Mouse (Mus musculus) kidney, adult 9 months (tissue): ENCODE measurements around the gene Pmpcb.
"Not testable (repeated sequence)": the region's sequence is repeated elsewhere in the genome, so short reads cannot be mapped to it uniquely, and the experiment has no call there.

Experiments used
- DNase-seq: peaks from one replicate; pipeline ENCODE4 v3.0.0; 2022

The Pmpcb gene

DNA sequence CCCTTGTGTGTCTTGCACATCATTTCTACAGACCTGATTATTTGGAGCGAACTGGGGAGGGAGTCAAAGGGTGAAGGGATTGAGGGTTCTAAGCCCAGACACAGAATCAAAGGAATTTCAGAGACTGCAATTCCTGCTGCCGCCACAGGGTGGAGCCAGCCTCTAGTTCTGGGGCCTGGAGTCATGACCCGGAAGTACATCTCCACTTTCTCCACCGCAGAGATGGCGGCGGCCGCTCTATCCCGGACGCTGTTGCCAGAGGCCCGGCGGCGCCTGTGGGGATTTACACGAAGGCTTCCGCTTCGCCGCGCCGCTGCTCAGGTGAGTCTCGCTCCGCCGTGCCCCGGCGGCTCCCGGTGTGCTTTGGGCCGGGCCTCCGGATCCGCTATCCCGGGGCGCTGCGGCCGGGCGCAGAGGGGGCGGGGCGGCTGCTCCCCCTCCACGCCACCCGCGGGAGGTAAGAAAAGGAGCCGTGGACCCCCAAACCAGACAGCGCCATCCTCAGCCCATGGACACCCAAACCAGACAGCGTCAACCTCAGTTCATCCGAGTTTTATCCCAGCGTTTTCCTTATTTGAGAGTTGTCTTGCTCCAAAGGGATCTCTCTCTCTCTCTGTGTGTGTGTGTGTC is at the start of gene Pmpcb:
Gene Pmpcb, plus strand, starts transcription at position 186 of the 630 bp plus-strand sequence.
- DNase-seq, result peak; percentile 93

DNA sequence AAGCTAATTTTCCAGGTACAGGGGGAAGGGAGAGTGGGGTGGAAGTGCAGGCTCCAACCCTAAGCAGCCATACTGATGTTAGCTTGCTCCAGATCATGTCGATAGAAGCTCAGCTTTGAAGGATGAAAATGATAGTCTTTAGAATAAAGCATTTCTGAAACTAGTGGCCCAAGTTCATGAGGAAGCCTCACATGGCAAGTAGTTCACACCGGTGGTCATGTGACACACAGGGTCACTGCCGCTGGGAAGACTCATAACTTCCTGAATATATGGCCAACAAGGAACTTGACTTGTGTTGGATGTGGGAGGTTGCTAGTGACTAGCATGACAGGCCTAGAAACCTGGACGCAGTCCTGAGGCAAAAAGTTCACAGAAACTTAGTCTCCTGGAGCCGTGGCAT is 44.7 kb upstream of the Pmpcb start:
- no peak for DNase-seq

DNA sequence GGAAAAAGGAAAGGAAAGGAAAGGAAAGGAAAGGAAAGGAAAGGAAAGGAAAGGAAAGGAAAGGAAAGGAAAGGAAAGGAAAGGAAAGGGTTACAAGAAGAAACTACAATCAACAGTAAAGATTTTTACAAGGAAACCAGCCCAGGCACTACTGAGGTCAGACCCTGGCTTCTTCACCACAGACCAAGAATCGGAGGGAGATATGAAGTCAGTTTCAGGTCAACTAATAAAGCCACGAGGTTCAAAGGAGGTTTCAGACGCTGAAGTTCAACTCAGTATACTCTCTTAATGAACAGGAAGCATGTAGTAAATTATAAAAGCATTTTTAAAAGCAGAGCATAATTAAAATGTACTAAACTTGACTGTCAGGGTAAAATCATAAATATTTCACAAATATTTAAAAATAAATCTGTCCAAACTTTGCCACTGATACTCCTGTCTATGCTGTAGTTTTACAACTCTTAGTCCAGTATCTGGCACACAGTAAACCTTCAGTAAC is 43.5 kb upstream of the Pmpcb start:
- no peak for DNase-seq

- no peak for DNase-seq
These were observed 42.0 kb upstream of the Pmpcb start for GRCm38 (mm10) chr5:21694854-21695490.

DNA sequence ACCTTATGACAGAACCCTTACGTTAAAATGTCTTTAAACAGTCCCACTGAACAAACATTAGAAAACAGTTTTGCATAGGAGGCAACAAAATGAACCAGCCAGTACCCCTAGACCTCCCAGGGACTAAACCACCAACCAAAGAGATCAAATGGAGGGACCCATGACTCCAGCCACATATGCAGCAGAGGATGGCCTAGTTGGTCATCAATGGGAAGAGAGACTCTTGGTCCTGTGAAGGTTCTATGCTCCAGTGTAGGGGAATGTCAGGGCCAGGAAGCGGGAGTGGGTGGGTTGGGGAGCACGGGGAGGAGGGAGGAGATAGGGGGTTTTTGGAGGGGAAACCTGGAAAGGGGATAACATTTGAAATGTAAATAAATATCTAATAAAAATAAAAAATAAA is 37.4 kb upstream of the Pmpcb start:
- not testable (repeated sequence) for DNase-seq

- DNase-seq, result no peak
These were observed 36.6 kb upstream of the Pmpcb start for GRCm38 (mm10) chr5:21700272-21700821.

- DNase-seq, result no peak
These were observed 36.0 kb upstream of the Pmpcb start for GRCm38 (mm10) chr5:21700934-21701333.

DNA sequence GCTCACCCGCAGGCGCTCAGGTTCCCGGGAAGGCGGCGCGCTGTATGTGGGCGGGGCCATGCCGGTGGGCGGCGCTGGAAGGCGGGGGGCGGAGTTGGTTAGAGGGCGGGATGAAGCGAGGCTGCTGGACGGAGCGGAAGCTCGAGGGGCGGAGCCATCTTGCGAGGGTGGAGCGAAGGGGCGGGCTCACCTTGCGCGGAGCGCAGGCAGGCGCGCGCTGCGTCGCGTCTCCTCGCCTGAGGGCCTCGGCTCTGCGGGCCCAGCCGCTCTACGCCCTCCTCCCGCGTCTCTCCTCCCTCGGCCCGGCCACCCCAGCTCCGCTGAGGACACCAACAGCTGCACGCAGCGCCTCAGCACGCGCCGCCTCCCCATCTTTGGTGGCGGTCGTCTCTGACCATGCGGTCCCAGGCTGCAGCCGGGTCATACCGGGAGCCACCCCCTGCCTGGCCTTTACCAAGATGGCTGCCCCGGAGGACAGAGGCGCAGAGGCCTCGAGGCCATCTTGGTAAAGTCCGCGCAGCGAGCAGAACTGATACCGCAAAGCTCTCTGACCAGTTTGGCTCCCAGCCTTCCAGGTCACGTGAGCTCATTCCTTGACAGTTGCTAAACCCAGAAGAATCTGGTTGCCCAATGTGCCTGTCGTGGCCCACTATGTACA is 35.5 kb upstream of the Pmpcb start, which contains the start of gene Napepld:
Gene Napepld, minus strand, starts transcription at position 46 of the 658 bp plus-strand sequence.
- peak; percentile 99 for DNase-seq

DNA sequence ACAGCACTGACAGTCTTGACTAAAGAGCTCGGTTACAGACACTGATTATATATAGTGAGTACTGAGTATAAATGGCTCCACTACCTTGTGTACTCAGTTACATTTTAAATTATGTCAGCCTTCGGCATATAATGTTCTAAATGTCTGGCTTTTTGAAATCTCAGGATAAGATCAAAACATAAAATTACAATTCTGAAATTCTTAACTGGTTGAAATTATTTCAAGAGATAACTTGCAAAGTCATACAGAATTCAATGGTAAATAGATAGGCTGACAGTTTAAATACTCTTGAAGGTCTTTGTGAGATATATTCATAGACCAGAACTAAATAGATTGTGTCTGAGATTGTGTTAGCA is 35.0 kb upstream of the Pmpcb start:
- no peak for DNase-seq

GRCm38 (mm10) chr5:21702873-21703475 is 34.0 kb upstream of the Pmpcb start:
- DNase-seq, result peak; percentile 73

DNA sequence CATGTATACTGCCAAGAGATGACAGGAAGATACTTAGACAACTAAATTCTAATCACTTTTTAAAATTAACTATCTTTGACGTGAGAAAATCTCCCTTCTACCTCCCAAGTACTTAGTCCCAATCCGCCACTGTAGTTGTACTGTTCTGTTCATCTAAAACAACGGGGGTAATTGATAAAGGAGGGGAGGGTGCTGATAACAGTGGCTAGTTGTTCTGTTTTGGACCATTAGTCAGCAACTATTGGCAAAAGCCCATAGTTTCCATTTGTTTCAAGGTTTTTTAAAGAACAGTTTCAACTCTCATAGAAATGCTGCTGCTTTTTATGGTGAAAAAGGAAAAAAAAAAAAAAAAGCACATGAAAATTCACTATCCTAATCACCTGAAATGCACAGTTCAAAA is 33.2 kb upstream of the Pmpcb start:
- DNase-seq, result no peak

DNA sequence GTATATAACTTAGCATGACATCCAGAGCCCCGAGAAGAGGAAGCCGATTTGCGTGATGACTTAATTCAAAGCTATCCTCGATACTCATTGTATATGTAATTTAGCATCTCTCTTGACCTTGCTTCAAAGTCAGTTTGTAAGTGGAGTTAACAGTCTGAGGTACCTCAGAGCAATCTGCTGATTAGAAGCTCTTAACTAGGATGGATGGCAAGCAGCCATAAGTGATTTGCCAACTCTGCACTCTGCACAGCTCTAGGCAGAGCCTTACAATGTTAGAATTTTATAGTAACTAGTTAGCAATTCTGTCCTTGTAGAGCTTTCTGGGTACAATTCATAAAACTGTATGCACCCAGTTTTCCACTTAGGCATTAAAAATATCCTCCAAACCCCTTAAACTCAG is 30.4 kb upstream of the Pmpcb start:
- no peak for DNase-seq

DNA sequence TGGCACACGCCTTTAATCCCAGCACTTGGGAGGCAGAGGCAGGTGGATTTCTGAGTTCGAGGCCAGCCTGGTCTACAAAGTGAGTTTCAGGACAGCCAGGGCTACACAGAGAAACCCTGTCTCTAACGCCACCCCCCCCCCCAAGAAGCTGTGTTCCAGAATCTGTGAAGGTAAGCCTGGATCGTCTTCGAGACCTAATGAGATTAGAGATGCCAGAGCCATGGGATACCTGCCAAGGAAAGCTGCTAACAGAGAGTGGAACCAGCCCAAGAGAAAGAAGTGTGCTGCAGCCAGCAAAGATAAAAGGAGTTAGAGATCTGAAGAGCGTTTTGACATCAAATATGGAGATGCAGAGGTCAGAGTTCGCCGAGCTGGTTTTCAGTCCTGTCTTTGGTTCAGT is 28.9 kb upstream of the Pmpcb start:
- DNase-seq, result not testable (repeated sequence)

- DNase-seq, result no peak
These were observed 24.7 kb upstream of the Pmpcb start for GRCm38 (mm10) chr5:21712127-21712715.

DNA sequence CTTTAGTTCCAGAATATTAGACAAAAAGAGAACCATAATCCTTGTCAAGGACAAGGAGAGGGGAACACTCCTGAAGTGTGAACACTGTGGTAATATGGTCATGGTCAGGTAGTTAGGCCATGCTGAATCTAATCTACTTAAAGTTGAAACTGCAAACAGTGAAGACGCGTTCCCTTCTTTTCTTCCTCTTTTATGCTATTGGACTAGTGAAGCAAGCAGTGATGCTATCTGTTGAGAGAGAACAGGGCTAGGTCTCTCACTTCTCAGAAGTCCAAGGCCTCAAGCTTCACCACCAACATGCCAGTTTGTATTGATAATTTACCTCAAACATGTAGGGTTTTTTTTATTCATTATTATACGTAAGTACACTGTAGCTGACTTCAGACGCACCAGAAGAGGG is 22.5 kb upstream of the Pmpcb start:
- DNase-seq, result no peak

- no peak for DNase-seq
These were observed 19.7 kb upstream of the Pmpcb start for GRCm38 (mm10) chr5:21717165-21717715.

GRCm38 (mm10) chr5:21718546-21718945 is 18.4 kb upstream of the Pmpcb start:
- no peak for DNase-seq

GRCm38 (mm10) chr5:21719209-21719608 is 17.7 kb upstream of the Pmpcb start:
- no peak for DNase-seq

GRCm38 (mm10) chr5:21724427-21724826 is 12.5 kb upstream of the Pmpcb start:
- no peak for DNase-seq

GRCm38 (mm10) chr5:21724872-21725271 is 12.1 kb upstream of the Pmpcb start:
- DNase-seq, result no peak

DNA sequence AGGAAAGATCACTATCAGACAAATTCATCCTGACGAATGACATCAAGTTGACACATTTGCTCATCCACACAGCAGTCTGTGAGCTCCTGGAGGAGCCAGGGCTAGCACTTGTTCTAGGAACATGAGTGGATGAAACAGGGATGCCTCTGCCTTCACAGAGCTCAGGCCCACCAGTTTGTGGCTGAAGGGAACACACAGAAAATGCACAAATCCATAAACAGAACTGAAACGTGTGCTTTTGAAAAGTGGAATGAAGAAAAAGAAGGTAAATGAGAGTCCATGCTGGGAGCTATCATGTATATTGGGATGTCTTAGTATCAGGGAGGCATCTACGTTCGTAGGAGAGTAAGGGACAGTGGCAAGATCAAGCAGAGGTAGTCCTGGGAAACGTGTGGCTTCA is 7.8 kb upstream of the Pmpcb start:
- DNase-seq, result no peak

GRCm38 (mm10) chr5:21732177-21732911 is 4.6 kb upstream of the Pmpcb start:
- DNase-seq, result no peak
